Mouse (Mus musculus) intestine, embryonic 16.5 days (tissue): ENCODE data around the gene Rasl11b. TPM values are rescaled to one million over a fixed set of nuclear protein-coding genes. Genes with fewer than 3 reads are reported as not detected.

Experiments used
- polyA plus RNA-seq: library from polyadenylated mRNA; unstranded; fragments of >200 nt; fragmentation: Nextera tagmentation; extraction: Ambion mirVana; gene quantifications from 2 replicates; pipeline ENCODE4 v1.2.1, GENCODE M21; 2015

The Rasl11b gene
- polyA plus RNA-seq, 1 experiment from 2014 or later = 37.6 TPM

Other genes with a start within 250 kb of the Rasl11b start
- gene Usp46, start 126.9 kb upstream of the Rasl11b start, polyA plus RNA-seq = 16.5 and 16.7 TPM in 2 replicates